Mouse (Mus musculus): ENCODE results near the gene Rbpjl.

GRCm38 (mm10) chr2:164403396-164404081 lies 598 bp downstream of the Rbpjl start:
- TF ChIP-seq CTCF (IDR thresholded peaks at IDR 0.05; ENCODE audit: borderline replicate concordance, insufficient read depth, low read length) (no peak), POLR2A (IDR thresholded peaks at IDR 0.05; ENCODE audit: low read depth, low read length) (no peak)
